Mouse (Mus musculus) adrenal gland, postnatal 4 days (tissue): ENCODE data around the gene Lif. TPM values are rescaled to one million over a fixed set of nuclear protein-coding genes. Genes with fewer than 3 reads are reported as not detected.
A peak's percentile ranks its signal among the peaks of the same experiment; 100 is the strongest.

Experiments
- DNase-seq, 2 experiments: peaks; one replicate each; pipeline ENCODE4 v3.0.0; 2021 to 2022; ENCODE audit warnings: low spot score in 2 of 2, mixed read lengths in 2 of 2
- long read RNA-seq, 2 experiments: library from polyadenylated mRNA; stranded (forward); transcript quantifications; one replicate each; pipeline ENCODE4 v2.0.0; 2021
- total RNA-seq, 2 experiments: library from RNA; stranded (reverse); gene quantifications; 2 replicates each; pipeline ENCODE4 v1.2.3; 2021

The Lif gene
- under 1 TPM; 0.76 to 0.99 TPM for total RNA-seq
- long read RNA-seq, experiment 1, result 0 reads
- long read RNA-seq, experiment 2, partial matches to known transcripts, result 0 of 1 reads
- long read RNA-seq, experiment 2, other reads (novel, unspliced or antisense), result 0 of 1 reads

- no peak for DNase-seq
Measured at GRCm38 (mm10) chr11:4256846-4257607, at the start of gene Lif. Lif (plus strand) TSS chr11:4257557.

GRCm38 (mm10) chr11:4207655-4208054 is 49.7 kb upstream of the Lif start:
- no peak for DNase-seq

GRCm38 (mm10) chr11:4209556-4209955 is 47.8 kb upstream of the Lif start:
- no peak for DNase-seq

GRCm38 (mm10) chr11:4210786-4211185 is 46.6 kb upstream of the Lif start:
- no peak for DNase-seq

GRCm38 (mm10) chr11:4213107-4213506 is 44.2 kb upstream of the Lif start:
- no peak for DNase-seq

- DNase-seq, result no peak
Measured at GRCm38 (mm10) chr11:4214572-4214971, 42.8 kb upstream of the Lif start.

- no peak for DNase-seq
Measured at GRCm38 (mm10) chr11:4215061-4215460, 42.3 kb upstream of the Lif start.

GRCm38 (mm10) chr11:4216248-4217000 is 40.9 kb upstream of the Lif start:
- no peak for DNase-seq

GRCm38 (mm10) chr11:4217914-4218629 is 39.3 kb upstream of the Lif start, which contains the start of gene Castor1:
Castor1 (plus strand) TSS chr11:4218225.
- peak; percentile 46 to 74 for DNase-seq

- no peak for DNase-seq
Measured at GRCm38 (mm10) chr11:4218637-4219036, 38.7 kb upstream of the Lif start.

GRCm38 (mm10) chr11:4219317-4219751 is 38.0 kb upstream of the Lif start:
- no peak for DNase-seq

GRCm38 (mm10) chr11:4219908-4220307 is 37.4 kb upstream of the Lif start:
- no peak for DNase-seq

GRCm38 (mm10) chr11:4220443-4221400 is 36.6 kb upstream of the Lif start:
- peak; percentile 72 to 78 for DNase-seq

- DNase-seq, result no peak
Measured at GRCm38 (mm10) chr11:4222046-4222950, 35.1 kb upstream of the Lif start.

- DNase-seq, result no peak
Measured at GRCm38 (mm10) chr11:4223393-4224188, 33.8 kb upstream of the Lif start.

- no peak for DNase-seq
Measured at GRCm38 (mm10) chr11:4224223-4224622, 33.1 kb upstream of the Lif start.

- no peak for DNase-seq
Measured at GRCm38 (mm10) chr11:4226569-4227325, 30.6 kb upstream of the Lif start.

GRCm38 (mm10) chr11:4228463-4228862 is 28.9 kb upstream of the Lif start:
- DNase-seq, result no peak
